Mouse (Mus musculus): ENCODE data around the gene Dscam. TPM values are rescaled to one million over a fixed set of nuclear protein-coding genes. Genes with fewer than 3 reads are reported as not detected.
"Not testable (repeated sequence)": the region's sequence is repeated elsewhere in the genome, so short reads cannot be mapped to it uniquely, and the experiment has no call there.

Gene Dscam
- polyA plus RNA-seq, 1 experiment from 2014 or later, result 0.24 TPM

DNA sequence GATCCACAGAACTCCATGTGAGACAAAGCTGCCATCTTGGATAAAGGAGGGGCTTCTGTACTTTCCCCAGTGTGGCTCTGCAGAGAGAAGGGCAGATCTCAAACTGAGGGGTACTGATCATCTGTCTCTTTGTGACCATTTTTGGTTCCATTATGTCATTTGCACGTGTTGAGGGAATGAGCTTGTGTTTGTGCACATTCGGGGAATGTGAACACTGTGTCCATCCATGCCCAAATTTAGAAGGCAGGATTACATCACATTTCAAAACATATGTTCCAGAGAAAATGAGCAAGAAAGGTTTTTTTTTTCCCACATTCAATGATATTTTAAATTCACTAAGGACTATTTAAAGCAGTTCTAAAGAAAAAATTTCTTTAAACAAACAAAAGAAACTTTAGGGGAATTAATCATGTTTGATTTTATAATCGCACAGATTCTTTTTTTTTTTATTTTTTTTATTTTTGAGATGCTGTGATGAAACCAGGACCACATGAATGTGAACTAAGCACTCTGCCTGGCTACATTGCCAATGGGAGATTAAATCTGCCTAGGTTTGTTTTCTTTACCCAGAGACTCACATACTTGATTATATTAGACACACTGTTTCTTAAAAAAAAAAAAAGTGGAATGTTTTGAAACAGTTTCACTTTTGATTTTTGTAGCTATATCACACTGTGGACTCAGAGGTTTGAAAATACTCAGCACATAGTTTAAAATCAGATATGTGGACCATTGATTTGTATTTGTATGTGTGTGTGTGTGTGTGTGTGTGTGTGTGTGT lies 269.1 kb downstream of the Dscam start:
- H3K4me2 ChIP-seq, result no peak overlapping the region
- H3K9ac ChIP-seq, result no peak overlapping the region
- H3K4me3 ChIP-seq (replicated peaks), result no peak overlapping the region
- no peaks in the 10 kb centered on the region for H3K4me1 ChIP-seq
- no peaks in the 10 kb centered on the region for H3K36me3 ChIP-seq
- 45% methylated on average over 3 of the region's 3 CpGs for whole genome bisulfite sequencing
- H3K27me3 ChIP-seq (replicated peaks), result no peaks in the 10 kb centered on the region
- H3K9me3 ChIP-seq, result no peaks in the 10 kb centered on the region
- H3K27ac ChIP-seq, result no peak overlapping the region
- ATAC-seq (ENCODE audit: insufficient read depth, low FRiP score, low read depth), result no peak

DNA sequence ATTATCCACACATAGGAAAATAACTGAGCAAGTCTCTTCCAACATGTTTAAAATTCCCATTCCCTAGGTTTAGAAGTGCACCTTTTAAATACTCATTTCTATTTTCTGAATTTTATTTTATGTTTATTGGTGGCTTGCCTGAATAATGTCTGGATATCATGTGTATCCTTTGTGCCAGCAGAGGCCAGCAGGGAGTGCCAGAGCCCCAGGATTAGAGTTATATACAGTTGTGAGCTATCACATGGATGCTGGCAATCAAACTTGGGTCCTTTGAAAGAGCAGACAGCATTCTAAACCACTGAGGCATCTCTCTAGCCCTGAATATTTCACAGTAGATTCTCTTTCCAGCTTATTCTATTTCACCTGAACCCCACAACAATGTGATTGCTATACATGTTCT lies 271.2 kb downstream of the Dscam start:
- H3K27ac ChIP-seq, result no peak overlapping the region
- no peaks in the 10 kb centered on the region for H3K36me3 ChIP-seq
- no peak overlapping the region for H3K9ac ChIP-seq
- H3K4me1 ChIP-seq, result no peaks in the 10 kb centered on the region
- H3K27me3 ChIP-seq (replicated peaks), result no peaks in the 10 kb centered on the region
- H3K4me3 ChIP-seq (replicated peaks), result no peak overlapping the region
- ATAC-seq (ENCODE audit: insufficient read depth, low FRiP score, low read depth), result no peak
- no peak overlapping the region for H3K4me2 ChIP-seq
- H3K9me3 ChIP-seq, result no peaks in the 10 kb centered on the region

DNA sequence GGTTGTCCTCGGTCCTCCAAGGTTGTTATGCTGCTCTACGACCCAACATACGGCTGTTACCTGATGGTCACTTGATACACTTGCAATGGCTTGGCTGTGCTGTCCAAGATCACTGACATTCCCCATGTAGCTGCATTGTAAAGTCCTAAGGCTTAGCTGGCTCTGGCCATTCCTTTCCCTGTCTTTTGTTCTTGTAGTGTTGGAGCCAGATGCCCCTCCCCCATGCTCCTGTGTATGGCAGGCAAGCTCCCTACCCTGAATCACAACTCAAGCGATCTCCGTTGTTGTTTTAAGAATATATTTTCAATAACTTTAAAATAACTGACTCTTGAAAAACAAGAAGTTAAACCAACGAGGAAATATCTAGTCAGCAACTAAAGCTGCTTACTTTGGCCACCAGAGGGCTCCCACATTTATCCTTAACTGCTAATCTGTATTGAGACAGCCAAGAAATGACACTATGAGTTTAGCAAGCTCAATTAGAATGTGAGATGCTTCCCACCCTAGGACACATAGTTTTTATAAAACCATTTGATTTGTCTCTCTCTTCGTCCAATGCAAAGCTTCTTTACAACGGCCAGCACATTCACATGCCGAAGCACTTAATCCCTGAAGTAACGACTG lies 273.9 kb downstream of the Dscam start:
- Histone ChIP-seq H3K27ac (no peak overlapping the region), H3K36me3 (no peaks in the 10 kb centered on the region), H3K9me3 (no peaks in the 10 kb centered on the region), H3K4me1 (no peaks in the 10 kb centered on the region), H3K4me2 (no peak overlapping the region), H3K4me3 (replicated peaks) (no peak overlapping the region), H3K9ac (no peak overlapping the region), H3K27me3 (replicated peaks) (no peaks in the 10 kb centered on the region)
- ATAC-seq (ENCODE audit: insufficient read depth, low FRiP score, low read depth), result no peak
- WGBS, result 66% methylated on average over 10 of the region's 10 CpGs

DNA sequence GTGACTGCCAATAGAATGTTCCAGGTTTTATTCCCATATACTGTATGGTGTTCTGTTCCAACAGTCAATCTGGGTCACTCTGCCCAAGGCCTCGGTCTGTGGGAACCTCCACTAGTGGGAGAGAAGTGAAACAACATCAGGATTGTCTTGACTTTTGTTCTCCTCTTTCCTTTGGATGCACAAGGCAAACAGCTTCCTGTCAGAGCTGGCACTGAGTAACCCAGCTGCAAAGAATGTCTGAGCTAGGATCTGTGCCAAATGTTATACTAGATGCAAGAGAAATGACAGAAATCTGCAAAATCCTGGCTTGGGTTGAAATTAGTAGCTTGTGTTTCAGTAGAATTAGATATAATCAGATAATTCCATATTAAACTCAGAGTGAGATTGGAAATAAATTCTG lies 282.5 kb downstream of the Dscam start:
- 53% methylated on average over 1 of the region's 1 CpGs for WGBS
- no peak for ATAC-seq (ENCODE audit: insufficient read depth, low FRiP score, low read depth)
- no peak overlapping the region for H3K9ac ChIP-seq

DNA sequence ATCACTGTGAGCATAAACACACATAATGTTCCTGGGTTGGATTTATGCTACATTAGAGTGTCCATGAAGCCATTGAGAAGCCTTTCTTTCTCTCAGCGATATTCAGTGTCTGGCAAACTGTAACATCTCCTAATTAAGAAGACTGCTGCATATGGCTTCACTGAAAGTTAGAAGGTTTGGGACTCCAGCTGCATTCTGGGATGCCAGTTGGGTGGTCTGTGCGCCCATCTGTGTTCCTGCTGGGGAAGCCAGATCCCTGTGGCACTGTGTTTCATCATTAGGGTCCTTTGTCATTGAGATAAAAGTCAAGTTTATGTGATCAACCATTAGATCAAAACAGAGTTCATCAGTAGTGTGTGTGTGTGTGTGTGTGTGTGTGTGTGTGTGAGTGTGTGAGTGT lies 284.7 kb downstream of the Dscam start:
- no peak overlapping the region for H3K4me2 ChIP-seq

More for the DNA sequence above, 282.5 kb downstream of the Dscam start:
- no peak overlapping the region for H3K27ac ChIP-seq
- no peaks in the 10 kb centered on the region for H3K27me3 ChIP-seq (replicated peaks)
- no peaks in the 10 kb centered on the region for H3K9me3 ChIP-seq
- H3K4me2 ChIP-seq, result no peak overlapping the region
- no peak overlapping the region for H3K4me3 ChIP-seq (replicated peaks)
- no peaks in the 10 kb centered on the region for H3K4me1 ChIP-seq
- no peaks in the 10 kb centered on the region for H3K36me3 ChIP-seq

DNA sequence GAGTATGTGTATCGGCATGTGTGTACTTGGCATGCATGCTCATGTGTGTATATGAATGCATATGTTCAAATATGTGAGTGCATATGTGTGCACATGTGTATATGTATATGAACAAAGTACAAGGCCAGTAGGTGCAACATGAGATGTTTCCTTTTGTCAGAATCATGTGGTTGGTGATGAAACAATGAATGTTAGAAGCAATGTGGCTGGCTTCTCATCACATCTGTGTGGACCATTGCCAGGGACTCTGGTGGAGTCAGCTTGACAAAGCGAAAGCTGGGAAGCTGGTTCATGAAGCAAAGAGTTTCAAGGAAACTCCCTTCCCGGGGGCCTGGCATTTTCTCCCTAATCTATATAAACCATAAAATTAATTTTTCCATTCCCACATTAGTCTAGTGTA lies 286.0 kb downstream of the Dscam start:
- not testable (repeated sequence) for H3K4me3 ChIP-seq (replicated peaks); H3K27ac ChIP-seq; H3K4me2 ChIP-seq; H3K36me3 ChIP-seq; H3K9ac ChIP-seq; ATAC-seq (ENCODE audit: insufficient read depth, low FRiP score, low read depth); H3K9me3 ChIP-seq; H3K4me1 ChIP-seq; H3K27me3 ChIP-seq (replicated peaks)
- WGBS, result 71% methylated on average over 3 of the region's 3 CpGs

More for the DNA sequence above, 284.7 kb downstream of the Dscam start:
- WGBS, result 67% methylated on average over 2 of the region's 2 CpGs
- no peak overlapping the region for H3K4me3 ChIP-seq (replicated peaks)
- no peaks in the 10 kb centered on the region for H3K4me1 ChIP-seq
- ATAC-seq (ENCODE audit: insufficient read depth, low FRiP score, low read depth), result no peak
- no peaks in the 10 kb centered on the region for H3K27me3 ChIP-seq (replicated peaks)
- H3K9ac ChIP-seq, result no peak overlapping the region
- no peak overlapping the region for H3K27ac ChIP-seq
- H3K36me3 ChIP-seq, result no peaks in the 10 kb centered on the region
- H3K9me3 ChIP-seq, result no peaks in the 10 kb centered on the region

DNA sequence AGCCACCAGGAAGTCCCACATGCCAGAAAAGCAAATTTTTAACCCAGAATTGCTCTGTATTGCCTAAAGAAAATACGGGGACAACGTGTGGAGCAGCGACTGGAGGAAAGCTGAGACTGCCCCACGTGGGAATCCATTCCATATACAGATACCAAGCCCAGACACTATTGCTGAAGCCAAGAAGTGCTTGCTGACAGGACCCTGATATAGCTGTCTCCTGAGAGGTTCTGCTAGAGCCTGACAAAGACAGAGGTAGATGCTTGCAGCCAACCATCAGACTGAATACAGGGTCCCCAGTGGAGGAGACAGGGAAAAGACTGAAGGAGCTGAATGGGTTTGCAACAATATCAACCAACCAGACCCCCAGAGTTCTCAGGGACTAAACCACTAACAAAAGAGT lies 293.3 kb downstream of the Dscam start:
- ATAC-seq (ENCODE audit: insufficient read depth, low FRiP score, low read depth), result no peak
- no peak overlapping the region for H3K4me3 ChIP-seq (replicated peaks)
- no peaks in the 10 kb centered on the region for H3K4me1 ChIP-seq

DNA sequence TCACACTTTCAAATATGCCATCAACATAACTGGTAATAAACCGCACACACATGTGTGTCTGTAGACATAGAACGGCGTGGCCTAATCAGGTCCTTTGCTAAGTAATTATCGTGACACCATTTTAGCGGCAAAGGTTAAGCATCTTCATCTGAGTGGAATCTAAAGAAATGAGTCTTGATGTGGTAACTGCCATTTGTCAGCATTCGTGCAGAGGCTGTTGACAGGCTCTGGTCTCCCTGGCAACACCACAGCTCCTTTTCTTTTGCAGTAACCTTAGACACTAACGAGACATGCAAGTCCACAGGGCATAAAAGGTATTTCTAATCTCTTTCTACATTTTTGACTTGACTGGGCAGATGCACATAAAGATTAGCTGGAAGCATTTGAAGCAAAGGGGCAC lies 297.8 kb downstream of the Dscam start:
- 47% methylated on average over 7 of the region's 7 CpGs for WGBS
- Histone ChIP-seq H3K4me1 (no peaks in the 10 kb centered on the region), H3K4me2 (no peak overlapping the region), H3K36me3 (no peaks in the 10 kb centered on the region), H3K27ac (no peak overlapping the region), H3K9ac (no peak overlapping the region), H3K9me3 (no peaks in the 10 kb centered on the region), H3K4me3 (replicated peaks) (no peak overlapping the region), H3K27me3 (replicated peaks) (no peaks in the 10 kb centered on the region)
- no peak for ATAC-seq (ENCODE audit: insufficient read depth, low FRiP score, low read depth)

More for the DNA sequence above, 293.3 kb downstream of the Dscam start:
- H3K9me3 ChIP-seq, result no peaks in the 10 kb centered on the region
- H3K36me3 ChIP-seq, result no peaks in the 10 kb centered on the region
- H3K9ac ChIP-seq, result no peak overlapping the region
- H3K4me2 ChIP-seq, result no peak overlapping the region
- no peak overlapping the region for H3K27ac ChIP-seq
- H3K27me3 ChIP-seq (replicated peaks), result no peaks in the 10 kb centered on the region
- 69% methylated on average over 4 of the region's 4 CpGs for WGBS

DNA sequence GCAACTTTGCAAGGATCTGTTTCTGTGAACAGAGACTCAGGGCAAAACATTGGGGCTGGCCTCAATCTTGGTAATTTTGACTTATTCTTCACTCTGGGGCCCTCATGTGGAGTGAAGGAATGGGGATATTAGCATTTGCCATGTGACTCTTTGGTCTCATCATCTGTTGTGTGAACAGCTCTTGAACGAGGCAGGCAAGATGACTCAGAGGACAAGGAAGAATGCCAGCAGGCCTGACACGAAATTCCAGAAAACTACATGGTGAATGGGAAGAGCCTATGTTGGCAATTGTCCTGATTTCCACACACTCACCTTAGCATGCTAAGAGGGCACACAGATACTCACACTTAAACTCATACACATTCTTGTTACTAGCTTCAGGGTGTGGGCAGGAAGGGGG lies 313.0 kb downstream of the Dscam start:
- H3K4me3 ChIP-seq (replicated peaks), result no peak overlapping the region
- ATAC-seq (ENCODE audit: insufficient read depth, low FRiP score, low read depth), result no peak
- WGBS, result 43% methylated on average over 2 of the region's 2 CpGs
- no peaks in the 10 kb centered on the region for H3K4me1 ChIP-seq
- no peak overlapping the region for H3K4me2 ChIP-seq
- H3K9me3 ChIP-seq, result no peaks in the 10 kb centered on the region
- H3K27ac ChIP-seq, result no peak overlapping the region
- no peaks in the 10 kb centered on the region for H3K27me3 ChIP-seq (replicated peaks)
- no peaks in the 10 kb centered on the region for H3K36me3 ChIP-seq
- no peak overlapping the region for H3K9ac ChIP-seq

DNA sequence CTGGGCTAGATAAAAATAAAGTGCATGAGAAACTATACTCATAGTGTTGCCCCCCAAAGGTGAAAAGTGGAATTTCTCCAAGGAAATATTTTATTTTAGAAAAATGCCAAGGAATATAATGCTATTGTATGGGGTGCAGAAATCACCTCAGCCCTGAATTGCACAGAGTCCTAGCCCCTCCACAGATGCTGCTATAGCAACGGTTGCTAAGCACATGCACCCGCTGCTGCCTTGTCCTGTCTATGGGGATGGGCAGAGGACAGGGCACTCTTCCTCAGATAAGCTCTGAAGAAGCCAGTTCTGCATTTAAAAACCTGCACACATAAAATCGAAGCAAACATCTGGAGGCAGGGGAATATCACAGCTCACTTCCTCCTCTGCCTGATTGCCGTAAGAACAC lies 315.5 kb downstream of the Dscam start:
- H3K27ac ChIP-seq, result no peak overlapping the region
- H3K36me3 ChIP-seq, result no peaks in the 10 kb centered on the region
- H3K9ac ChIP-seq, result no peak overlapping the region
- no peaks in the 10 kb centered on the region for H3K27me3 ChIP-seq (replicated peaks)
- ATAC-seq (ENCODE audit: insufficient read depth, low FRiP score, low read depth), result no peak
- 72% methylated on average over 4 of the region's 4 CpGs for WGBS
- no peak overlapping the region for H3K4me3 ChIP-seq (replicated peaks)
- H3K4me1 ChIP-seq, result no peaks in the 10 kb centered on the region
- no peaks in the 10 kb centered on the region for H3K9me3 ChIP-seq
- no peak overlapping the region for H3K4me2 ChIP-seq

DNA sequence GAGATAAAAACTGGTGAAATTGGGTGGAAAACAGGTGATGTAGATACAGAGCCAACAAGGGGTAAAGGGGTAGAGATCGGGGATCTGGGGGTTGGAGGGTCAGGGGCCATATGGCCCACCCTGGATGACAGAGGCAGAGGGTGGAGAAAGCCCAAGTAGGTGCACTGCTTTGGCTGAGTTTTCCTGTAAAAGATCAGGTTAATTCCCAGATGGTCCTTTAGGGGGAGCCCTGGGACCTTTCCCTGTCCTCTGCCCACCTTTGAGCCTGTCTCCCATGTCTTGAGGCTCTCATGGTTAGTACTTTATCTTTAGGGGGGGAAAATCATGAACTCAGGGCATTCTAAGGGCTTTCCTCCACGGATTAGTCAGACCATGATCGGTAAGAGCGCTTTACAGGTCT lies 318.2 kb downstream of the Dscam start:
- Histone ChIP-seq H3K9ac (no peak overlapping the region), H3K27ac (no peak overlapping the region), H3K4me2 (no peak overlapping the region), H3K4me1 (no peaks in the 10 kb centered on the region), H3K4me3 (replicated peaks) (no peak overlapping the region), H3K9me3 (no peaks in the 10 kb centered on the region), H3K27me3 (replicated peaks) (no peaks in the 10 kb centered on the region), H3K36me3 (no peaks in the 10 kb centered on the region)
- WGBS, result 26% methylated on average over 4 of the region's 4 CpGs
- ATAC-seq (ENCODE audit: insufficient read depth, low FRiP score, low read depth), result no peak

DNA sequence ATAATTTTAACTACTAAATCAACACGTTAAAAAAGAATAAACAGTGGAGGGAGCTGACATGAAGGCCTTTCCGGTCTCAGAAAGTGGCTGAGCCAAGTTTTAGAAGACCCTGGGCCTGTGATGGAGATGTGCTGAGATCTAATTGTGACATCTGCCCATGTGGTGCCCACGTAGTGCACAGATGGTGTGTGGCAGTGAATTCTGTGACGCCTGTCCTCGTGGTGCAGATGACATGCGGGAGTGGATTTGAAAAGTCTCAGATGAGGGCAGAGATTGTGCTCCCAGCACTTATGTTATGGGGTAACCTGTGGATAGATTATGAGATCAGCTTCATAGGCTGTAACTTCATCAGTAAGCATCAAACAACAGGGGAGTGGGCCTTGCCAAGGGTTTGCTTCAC lies 321.6 kb downstream of the Dscam start:
- no peak overlapping the region for H3K4me3 ChIP-seq (replicated peaks)
- H3K36me3 ChIP-seq, result no peaks in the 10 kb centered on the region
- WGBS, result 78% methylated on average over 6 of the region's 6 CpGs
- no peaks in the 10 kb centered on the region for H3K9me3 ChIP-seq
- no peaks in the 10 kb centered on the region for H3K4me1 ChIP-seq
- no peak overlapping the region for H3K27ac ChIP-seq
- ATAC-seq (ENCODE audit: insufficient read depth, low FRiP score, low read depth), result no peak
- H3K4me2 ChIP-seq, result no peak overlapping the region
- H3K9ac ChIP-seq, result no peak overlapping the region
- no peaks in the 10 kb centered on the region for H3K27me3 ChIP-seq (replicated peaks)

Measured in stomach, embryonic 15.5 days (tissue).